Mouse (Mus musculus): Measurements from ENCODE around the gene Ptprf.

Ptprf gene

GRCm38 (mm10) chr4:118286202-118286601, 5.0 kb downstream of the Ptprf start:
- 71% methylated on average over 5 of the region's 5 CpGs for WGBS

GRCm38 (mm10) chr4:118282182-118282562, 9.0 kb downstream of the Ptprf start:
- WGBS: 61% methylated on average over 1 of the region's 1 CpGs

GRCm38 (mm10) chr4:118281444-118282181, 9.6 kb downstream of the Ptprf start:
- 79% methylated on average over 13 of the region's 13 CpGs for WGBS

- 80% methylated on average over 7 of the region's 7 CpGs for whole genome bisulfite sequencing
Observed at GRCm38 (mm10) chr4:118280506-118280905, 10.7 kb downstream of the Ptprf start.

- WGBS: 48% methylated on average over 9 of the region's 9 CpGs
Observed at GRCm38 (mm10) chr4:118276520-118277232, 14.5 kb downstream of the Ptprf start.

DNA sequence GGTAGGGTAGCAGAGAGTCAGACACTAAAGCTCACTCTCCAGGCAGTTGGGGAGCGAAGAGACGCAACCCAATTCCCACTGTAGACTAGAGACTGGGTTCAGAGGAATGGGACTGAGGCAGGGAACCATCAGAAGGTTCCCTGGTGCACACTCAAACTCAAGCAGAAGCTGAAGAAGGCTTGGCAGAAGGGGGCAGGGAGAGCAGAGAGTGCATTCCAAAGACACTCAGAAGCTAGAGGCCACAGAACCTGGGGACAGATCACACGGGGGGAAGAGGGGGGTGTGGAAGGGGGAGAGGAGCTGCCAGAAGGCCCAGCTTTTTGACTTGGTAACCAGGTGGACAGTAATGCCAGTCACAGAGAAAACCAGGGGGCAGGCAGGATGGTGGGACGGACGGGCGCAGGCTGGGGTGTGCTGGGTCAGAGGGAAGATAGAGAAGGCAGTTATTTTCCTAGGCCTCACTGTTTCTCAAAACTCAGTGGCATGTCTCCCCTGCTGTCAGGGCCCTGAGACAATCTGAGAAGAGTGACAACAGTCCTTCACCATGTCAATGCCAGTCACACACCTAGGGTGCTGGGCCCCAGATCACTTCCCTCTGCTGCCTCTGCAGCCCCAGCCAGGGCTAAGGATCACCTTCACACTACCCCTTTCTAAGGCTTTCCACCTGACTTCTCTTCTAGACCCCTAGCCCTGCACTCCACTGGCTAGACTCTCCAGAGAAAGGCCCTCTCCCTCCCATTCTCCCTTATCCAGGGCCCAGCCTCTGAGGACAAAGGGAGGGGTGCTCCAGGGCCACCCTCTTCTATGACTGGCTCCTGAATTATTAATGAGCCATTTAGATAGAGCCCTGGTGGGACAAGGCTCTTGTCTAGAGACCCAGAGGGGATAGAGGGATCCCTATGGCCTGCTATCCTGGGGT, 15.3 kb downstream of the Ptprf start:
- 87% methylated on average over 6 of the region's 6 CpGs for WGBS

- 70% methylated on average over 7 of the region's 7 CpGs for WGBS
Observed at GRCm38 (mm10) chr4:118274521-118274920, 16.7 kb downstream of the Ptprf start.

DNA sequence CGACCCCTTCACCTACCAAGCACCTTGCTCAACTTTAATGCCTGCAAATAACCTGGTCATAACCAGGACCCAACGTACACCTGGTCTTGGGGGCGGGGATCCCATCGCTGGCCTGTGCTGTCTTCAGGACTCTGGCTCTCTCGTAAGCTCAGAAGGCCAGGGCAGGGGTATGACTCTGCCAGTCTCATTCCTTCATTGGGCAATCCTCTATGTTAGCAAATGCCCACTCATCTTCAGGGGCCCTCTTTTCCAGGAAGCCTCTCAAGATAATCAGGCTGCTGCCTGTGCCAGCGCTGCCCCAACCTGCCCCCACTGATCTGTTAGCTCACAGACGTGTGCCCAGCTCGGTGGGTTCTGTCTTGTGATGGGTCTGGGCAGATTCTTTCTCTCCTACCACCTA, 17.2 kb downstream of the Ptprf start:
- 82% methylated on average over 8 of the region's 8 CpGs for WGBS

- 43% methylated on average over 5 of the region's 5 CpGs for WGBS
Observed at GRCm38 (mm10) chr4:118273545-118273944, 17.7 kb downstream of the Ptprf start.

- 91% methylated on average over 3 of the region's 3 CpGs for WGBS
Observed at GRCm38 (mm10) chr4:118272871-118273270, 18.3 kb downstream of the Ptprf start.

DNA sequence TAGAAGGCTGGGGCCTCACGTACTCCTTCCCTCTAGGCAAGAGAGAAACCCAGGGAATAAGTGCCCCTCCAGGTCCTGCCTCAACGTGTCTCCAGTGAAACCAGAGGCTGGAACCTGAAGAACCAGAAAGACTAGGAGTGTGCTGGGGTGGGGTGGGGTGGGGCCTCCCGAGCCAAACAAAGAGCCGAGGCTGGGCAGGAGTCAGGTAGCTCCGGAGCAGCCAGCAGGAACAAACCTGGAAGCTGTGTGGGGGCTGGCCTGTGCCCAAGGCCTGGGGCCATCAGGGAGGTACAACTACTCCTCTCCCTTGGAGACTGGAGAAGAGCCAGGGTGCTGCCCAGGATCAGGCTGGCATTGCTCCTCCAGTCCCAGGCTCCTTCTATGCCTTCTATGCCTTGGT, 18.9 kb downstream of the Ptprf start:
- 70% methylated on average over 5 of the region's 5 CpGs for WGBS

GRCm38 (mm10) chr4:118271556-118272074, 19.6 kb downstream of the Ptprf start:
- WGBS: 79% methylated on average over 9 of the region's 9 CpGs

DNA sequence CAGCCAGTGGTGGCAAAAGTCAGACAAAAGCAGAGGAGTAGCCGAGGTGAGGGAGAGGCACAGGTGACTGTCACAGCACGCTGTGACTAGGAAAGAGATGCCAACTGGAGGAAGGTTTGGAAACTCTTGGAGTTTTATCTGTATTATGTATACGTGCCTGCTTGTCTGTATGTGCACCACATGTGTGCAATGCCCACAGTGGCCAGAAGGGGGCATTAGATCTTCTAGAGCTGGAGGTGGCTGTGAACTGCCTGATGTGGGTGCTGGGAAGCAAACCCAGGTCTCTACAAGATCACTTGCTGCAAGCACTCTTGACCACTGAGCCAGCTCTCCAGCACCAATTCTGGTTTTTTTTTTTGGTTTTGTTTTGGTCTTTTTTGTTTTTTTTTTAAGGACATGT, 20.5 kb downstream of the Ptprf start:
- WGBS: 97% methylated on average over 3 of the region's 3 CpGs

GRCm38 (mm10) chr4:118269999-118270398, 21.2 kb downstream of the Ptprf start:
- WGBS: 68% methylated on average over 6 of the region's 6 CpGs

- 90% methylated on average over 14 of the region's 14 CpGs for WGBS
Observed at GRCm38 (mm10) chr4:118268429-118269212, 22.6 kb downstream of the Ptprf start.

- 37% methylated on average over 15 of the region's 15 CpGs for WGBS
Observed at GRCm38 (mm10) chr4:118265557-118265956, 25.6 kb downstream of the Ptprf start.

DNA sequence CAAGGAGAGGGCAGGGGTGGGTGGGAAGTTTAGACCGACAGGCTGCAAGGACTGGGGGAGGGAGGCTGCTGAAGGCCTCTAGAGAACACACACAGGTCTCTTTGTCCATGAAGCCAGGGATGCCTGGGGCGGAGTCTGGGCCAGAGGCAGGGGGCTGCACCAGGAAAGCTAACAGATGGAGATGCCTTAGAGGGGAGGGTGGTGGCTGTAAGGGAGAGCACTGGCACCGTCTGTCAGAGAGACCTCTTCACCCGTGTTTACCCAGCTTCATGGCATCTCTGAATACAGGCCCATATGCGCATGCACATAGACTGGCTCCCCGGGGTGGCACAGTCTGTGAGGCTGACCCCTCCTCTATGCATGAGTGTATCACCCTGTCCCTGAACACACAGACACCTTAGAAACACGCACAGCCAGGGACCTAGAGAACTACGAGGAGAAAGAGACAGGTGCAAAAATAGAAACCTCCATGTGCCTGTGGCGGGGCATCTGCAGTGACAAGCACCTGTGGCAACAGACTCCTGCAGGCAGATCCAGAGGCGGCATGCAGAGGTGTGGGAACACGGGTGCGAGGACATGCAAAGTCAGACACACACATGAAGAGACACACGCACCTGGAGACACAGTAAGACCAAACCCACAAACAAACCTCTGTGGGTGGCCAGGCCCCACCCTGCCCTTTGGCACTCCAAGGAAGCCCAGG, 29.3 kb downstream of the Ptprf start:
- 45% methylated on average over 13 of the region's 13 CpGs for WGBS

DNA sequence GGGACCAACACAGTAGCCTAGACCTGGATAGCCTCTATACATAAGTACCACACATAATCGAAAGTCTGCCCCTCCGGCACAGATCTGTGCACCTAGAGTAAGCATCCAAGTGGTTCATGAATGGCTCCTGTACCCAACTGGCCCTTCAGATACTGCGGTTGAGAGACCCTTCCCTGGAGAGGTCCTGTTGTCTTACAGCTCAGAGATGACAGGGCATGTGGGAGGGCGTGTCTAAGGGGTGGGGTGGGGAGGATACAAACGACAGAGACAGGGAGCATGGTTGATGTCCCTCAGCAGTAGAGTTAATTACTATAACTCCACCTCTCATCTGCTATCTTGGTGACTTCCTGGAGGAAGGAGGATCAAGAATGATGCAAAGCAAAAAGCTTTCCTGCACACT, 29.9 kb downstream of the Ptprf start:
- WGBS: 27% methylated on average over 5 of the region's 5 CpGs

GRCm38 (mm10) chr4:118260551-118261267, 30.5 kb downstream of the Ptprf start:
- 3% methylated on average over 39 of the region's 39 CpGs for WGBS
